Mouse (Mus musculus) fibroblast of lung, adult 2 months (primary cell): ENCODE measurements around the gene Glis1.

Source experiments
- DNase-seq: peaks from one replicate; pipeline ENCODE4 v3.0.0-alpha.2; 2011; ENCODE audit warnings: low read depth

Gene Glis1

DNA sequence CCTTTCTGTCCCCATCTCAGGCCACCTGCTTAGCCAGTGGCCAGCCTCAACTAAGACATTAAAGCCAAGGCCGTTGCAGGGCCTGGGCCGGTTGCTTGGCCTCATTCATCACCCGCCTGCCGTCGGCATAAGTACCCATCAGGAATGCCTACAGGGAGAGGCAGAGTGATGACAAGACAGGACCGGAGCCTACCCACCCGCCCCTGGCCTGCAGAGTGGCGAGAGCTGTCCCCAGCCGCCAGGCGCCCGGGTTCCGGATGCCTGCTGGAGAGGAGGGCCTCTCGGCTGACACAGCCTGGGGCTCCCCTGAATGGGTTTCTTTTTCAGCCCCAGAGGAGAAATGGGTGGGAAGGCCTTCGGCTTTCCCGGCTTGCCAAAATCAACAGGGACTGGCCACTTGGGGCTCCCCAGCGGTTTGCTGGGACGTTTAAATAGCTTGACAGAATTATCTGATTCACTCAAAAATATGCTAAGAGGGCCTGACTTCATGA, 194.6 kb downstream of the Glis1 start:
- DNase-seq, result peak; percentile 81

GRCm38 (mm10) chr4:107634631-107635030, 200.2 kb downstream of the Glis1 start:
- no peak for DNase-seq

- no peak for DNase-seq
These were observed 201.7 kb downstream of the Glis1 start for GRCm38 (mm10) chr4:107636099-107636498.

- no peak for DNase-seq
These were observed 203.3 kb downstream of the Glis1 start for GRCm38 (mm10) chr4:107637670-107638069.

DNA sequence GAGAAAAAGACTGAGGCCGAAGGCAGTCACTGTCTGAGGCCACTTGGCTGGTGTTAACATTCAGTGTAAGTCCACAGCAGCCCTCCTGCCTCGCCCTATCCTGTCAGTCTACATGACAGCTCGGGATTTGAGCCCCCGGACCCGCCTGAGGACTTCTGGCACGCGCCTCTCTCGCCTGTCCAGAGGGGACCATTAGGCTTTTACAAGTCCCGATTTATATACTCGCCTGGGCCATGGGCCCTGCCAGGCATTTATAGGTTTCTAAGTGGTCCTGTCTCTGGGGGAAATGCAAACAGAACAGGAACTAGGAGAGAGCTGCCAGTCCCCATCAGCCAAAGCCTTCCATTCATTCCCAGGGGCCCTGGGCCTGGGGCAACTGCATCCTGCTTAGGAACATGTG, 203.9 kb downstream of the Glis1 start:
- no peak for DNase-seq

GRCm38 (mm10) chr4:107641624-107642023, 207.2 kb downstream of the Glis1 start:
- DNase-seq, result no peak

DNA sequence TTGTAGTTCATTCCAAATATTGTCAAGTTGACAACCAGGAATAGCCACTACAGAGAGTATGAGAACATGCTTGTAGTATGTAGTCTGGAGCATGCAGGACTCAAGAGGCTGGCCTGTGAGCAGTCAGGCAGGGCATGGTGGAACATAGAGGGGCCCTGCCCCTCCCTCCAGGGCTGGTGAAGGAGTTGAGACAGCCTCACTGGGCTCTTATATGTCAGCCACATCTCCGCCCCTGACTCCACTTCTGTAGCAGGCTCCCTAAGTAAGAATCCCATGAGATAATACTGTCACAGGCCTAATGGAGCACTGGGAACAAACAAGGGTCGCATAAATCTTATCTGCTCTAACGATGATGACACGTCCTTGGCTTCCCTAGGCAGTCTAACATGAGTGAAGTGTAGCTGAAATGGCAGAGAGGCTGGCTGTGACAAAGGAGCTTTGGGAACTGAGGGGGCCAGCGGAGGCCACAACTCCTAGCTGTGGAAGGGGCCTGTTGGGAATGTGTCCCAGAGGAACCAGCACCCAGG, 214.6 kb downstream of the Glis1 start:
- DNase-seq, result no peak

- no peak for DNase-seq
These were observed 216.7 kb downstream of the Glis1 start for GRCm38 (mm10) chr4:107651021-107651496.

DNA sequence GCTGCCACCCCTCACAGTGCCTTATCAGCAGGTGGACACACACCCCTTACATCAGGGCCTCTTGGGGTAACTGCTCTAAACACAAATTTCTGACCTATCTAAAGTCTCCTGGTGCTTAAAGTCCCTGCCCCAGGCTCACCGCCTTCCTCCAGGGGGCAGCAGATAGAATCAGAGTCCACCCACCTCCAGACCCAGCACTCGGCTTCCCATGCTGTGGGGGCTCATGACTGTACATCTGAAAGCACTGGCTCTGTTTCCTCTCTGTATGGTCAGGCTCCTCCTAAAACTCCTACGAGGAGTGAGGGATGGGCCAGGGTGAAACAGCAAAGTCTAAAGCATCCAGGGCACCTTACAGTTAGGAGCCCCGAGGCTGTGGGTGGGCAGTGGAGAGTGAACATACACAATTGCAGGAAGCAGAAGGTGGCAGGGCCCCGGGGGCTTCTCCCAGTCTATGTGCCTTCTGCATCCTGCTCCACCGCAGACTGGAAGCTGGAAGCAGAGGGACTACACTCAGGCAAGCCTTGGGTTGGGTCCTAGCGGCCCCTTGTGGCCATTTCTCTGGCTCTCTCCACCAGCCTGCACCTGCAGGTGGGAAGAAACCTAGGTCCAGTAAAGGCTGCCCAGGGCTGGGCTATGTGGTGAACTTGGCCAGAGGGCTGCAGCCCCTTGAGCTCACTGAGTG, 218.3 kb downstream of the Glis1 start:
- peak; percentile 58 for DNase-seq

GRCm38 (mm10) chr4:107653280-107653643, 218.9 kb downstream of the Glis1 start:
- no peak for DNase-seq

DNA sequence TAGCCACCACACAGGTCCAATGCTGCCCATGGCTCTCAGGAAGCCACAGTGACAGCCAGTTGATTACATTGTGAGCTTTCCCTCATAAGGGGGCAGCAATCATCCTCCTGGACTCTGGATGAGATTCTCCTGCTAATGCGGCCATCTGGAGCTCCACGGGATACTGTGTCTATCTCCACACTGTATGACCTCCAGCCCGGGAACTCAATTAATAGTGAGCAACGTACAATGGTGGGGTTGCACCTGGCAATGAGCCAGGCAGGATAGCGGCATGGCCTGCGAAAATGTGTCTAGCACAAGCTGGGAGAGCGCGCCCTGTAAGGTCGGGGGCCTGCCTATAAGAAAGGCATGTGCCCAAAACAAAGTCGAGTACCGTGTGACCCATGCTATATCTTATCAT, 226.3 kb downstream of the Glis1 start:
- no peak for DNase-seq

DNA sequence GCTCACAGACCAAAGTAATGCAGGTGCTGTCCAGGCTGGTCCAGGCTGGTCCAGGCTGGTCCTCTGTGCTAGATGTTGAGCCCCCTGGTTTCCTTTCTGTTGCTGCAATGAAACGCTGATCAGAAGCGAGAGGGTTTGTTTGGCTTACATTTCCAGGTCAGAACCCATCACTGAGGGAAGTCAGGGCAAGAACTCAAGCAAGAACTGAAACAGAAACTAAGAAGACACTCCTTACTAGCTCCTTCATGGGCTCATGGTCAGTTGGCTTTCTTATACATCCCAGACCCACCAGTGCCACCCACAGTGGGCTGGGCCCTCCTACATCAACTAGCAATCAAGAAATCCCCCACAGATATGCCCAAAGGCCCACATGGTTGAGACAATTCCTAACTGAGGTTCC, 234.1 kb downstream of the Glis1 start:
- DNase-seq, result no peak

- DNase-seq, result no peak
These were observed 236.3 kb downstream of the Glis1 start for GRCm38 (mm10) chr4:107670731-107671130.

DNA sequence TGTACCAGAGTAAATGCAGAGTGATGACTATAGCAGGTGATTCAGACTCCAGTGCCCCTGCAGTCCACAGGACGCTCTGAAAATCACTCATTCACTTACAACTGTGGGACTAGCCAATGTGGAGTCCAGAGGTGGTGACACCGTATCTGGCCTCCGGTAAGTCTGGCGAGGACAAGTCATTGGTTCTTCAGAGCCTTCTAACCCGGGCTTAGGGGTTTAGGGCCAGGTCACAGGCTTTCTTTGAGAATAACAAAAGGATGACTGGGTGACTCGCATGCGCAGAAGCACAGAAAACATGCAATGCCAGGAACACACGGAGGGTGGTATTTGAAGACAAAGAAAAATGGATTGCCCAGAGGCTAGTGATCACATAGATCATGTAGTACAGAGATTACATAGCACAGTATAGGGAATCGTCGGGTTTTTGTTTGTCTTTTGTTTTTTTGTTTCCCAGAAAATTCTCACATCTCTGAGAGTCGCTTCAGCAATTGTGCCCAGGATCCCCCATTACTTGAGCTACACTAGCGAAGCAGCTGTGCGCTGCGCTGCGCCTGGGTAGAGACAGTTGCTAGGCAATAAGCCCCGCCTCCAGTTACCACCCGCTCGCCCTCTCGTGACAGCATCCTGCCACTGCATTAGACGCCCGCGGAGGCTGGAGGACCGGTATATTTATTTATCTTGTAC, 239.4 kb downstream of the Glis1 start:
- DNase-seq, result peak; percentile 27

DNA sequence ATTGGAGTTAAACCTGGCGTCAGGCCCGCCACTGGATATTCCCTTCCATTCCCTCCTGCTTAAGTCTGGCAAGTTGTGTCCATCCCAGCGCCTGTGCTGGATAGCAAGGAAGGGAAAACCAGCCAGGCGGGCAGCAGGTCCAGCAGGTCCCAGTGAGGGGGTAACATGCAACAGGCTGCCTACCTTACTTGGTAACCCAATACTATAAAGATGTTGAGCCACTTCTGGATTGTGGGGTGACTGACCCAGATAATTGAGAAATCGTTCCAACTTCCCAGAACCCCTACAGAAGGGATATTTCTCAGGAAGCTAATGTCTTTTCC, 239.9 kb downstream of the Glis1 start:
- no peak for DNase-seq

GRCm38 (mm10) chr4:107675645-107676044, 241.3 kb downstream of the Glis1 start:
- no peak for DNase-seq

DNA sequence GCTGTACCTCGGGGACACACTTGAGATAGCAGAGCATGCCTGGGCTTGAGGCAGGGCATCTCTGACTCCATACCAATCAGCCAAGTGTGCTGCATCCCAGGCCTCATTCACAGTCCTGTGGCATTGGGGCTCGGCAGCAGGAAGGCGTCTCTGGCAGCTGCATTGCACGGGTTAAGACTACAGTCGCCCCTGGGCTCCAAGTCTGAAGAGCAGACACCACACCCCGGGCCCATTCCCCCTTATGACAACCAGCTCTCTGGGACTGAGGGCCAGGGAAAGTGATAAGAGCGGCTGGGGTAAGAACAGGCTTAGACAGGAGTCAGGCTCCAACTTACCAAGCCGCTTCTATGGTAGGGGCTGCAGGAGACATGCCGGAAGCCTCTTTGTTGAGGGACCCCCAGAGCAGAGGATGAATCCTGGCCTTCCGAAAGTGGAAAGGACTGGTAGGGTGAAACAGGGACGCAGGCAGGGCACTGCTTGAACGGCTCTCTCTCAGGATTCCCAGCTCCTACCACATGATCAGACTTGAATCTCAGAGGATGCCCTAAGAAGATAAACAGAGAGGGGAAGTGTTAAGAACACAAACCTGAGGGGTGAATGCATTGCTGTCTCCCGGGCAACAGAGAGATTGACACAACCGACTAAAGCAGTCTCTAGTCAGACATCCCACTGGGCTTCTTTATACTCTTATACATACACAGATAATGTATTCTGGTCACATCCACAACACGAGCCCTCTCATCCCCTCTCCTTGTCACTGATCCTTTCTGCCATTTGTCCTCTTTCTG, 246.1 kb downstream of the Glis1 start:
- DNase-seq, result no peak

DNA sequence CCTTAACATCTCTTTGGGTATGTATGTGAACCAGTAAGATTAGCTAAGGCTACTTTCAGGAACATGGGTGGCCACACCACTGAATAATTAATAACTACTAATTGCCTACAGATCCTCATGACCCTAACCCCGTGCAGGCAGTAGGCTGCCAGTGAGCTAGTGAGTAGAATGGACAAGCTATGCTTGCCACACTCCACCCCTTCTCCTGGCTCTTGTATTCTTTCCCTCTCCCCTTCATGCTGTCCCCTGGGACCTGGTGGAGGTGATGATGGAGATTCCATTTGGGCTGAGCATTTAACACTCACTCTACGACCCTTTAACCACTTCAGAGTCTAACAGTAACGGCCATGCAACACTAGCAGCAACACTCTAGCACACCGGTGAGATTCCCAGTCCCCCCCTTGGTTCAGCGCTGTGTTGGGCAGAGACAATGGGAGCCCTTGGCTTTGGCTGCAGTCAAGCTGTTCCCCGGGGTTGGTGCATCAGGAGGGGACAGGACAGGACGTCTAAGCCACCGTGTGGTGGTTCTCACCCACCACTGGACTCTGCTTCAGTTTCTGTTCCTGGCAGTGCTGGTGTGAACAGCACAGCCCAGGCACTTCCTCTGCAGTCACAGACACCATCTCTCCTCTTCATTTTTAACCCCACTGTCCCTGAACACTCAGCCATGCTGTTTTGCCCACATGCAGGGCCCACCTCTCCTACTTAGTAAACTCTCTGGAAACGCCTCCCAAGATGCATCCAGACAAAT, 246.9 kb downstream of the Glis1 start:
- DNase-seq, result no peak

- no peak for DNase-seq
These were observed 248.8 kb downstream of the Glis1 start for GRCm38 (mm10) chr4:107683006-107683756.

DNA sequence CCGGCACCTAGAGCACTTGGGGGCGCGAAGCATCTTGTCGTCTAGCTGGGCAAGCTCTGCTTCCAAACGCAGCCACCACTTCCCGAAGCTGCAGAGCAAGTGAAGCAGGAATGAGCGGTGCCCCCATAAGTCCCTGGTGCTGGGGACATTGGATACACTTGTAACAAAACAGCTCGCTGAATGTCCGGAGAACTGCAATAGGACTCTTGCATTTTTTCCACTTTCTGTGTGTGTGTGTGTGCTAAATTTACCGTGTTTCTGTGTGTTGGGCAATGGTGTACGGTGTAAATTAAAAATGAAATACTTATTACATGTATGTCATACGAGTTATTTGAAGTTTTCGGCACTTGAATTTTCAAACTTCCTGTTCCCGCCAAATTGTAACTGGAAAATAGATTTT, 249.7 kb downstream of the Glis1 start, which contains the start of gene Dmrtb1:
Gene Dmrtb1 (minus strand): TSS at position 101 of the 400 bp plus-strand sequence.
- DNase-seq, result no peak
